Mouse (Mus musculus): ENCODE measurements around the gene Dazl. TPM values are rescaled to one million over a fixed set of nuclear protein-coding genes. Genes with fewer than 3 reads are reported as not detected.
A peak's percentile ranks its signal among the peaks of the same experiment; 100 is the strongest.
"Not testable (repeated sequence)": the region's sequence is repeated elsewhere in the genome, so short reads cannot be mapped to it uniquely, and the experiment has no call there.

The Dazl gene
- total RNA-seq, 1 experiment from 2014 or later: 0.25 TPM

GRCm38 (mm10) chr17:50300171-50300841 lies 6.9 kb upstream of the Dazl start:
- peak; percentile 25 to 46; a peak in 3 of 4 replicates for ATAC-seq (replicated peaks in 1 of 2; ENCODE audit: insufficient read depth in 1 of 2, low FRiP score in 2 of 2, low TSS enrichment in 1 of 2, low read depth in 1 of 2, poor library complexity in 2 of 2, severe bottlenecking in 2 of 2)

DNA sequence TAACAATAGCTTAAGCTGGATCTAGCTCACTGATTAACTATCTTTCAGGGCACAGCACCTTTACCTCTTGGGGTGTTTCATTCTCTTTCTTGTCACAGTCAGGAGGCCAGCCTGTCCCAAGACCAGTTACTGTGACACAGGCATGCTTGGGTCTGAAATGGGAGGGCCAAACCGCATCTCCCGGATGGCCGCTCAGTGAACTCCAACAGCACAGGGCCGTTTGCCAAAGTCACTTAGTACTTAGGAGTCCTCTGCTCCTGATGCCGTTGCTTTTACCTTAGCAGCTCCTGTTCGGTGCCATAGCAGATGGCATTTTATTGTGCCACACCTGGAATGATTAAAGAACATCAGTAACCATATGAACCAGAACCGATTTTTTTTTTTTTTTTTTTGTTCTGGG lies 5.4 kb upstream of the Dazl start:
- ATAC-seq (replicated peaks in 1 of 2; ENCODE audit: insufficient read depth in 1 of 2, low FRiP score in 2 of 2, low TSS enrichment in 1 of 2, low read depth in 1 of 2, poor library complexity in 2 of 2, severe bottlenecking in 2 of 2): no peak

- ATAC-seq (replicated peaks in 1 of 2; ENCODE audit: insufficient read depth in 1 of 2, low FRiP score in 2 of 2, low TSS enrichment in 1 of 2, low read depth in 1 of 2, poor library complexity in 2 of 2, severe bottlenecking in 2 of 2): no peak
Measured at GRCm38 (mm10) chr17:50294726-50295125, 1.3 kb upstream of the Dazl start.

DNA sequence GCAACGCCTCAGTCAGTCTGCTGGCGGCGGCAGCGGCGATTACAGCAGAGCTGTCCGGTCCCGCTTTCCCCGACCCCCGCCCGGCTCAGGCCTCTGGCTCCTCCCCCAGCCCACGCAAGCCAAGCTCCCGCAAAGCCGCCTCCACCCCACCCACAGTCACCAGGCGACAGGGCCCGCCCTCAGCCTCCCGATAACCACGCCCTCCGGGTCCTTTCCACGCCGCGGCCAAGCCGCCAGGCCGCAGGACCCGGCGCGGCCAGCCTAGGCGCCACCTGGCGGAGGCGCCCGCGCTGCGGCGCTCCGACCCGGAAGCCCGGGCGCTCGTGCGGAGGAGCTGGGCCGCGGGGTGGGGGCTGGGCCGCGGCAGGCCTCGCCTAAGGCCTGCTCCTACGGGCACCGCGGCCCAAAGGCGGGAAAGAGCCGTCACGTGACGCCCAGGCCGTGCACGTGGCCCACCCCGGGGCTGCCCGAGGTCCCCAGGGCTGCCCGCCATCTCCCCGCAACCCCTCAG lies 720 bp downstream of the Dazl start:
- peak; percentile 93 to 99 for ATAC-seq (replicated peaks in 1 of 2; ENCODE audit: insufficient read depth in 1 of 2, low FRiP score in 2 of 2, low TSS enrichment in 1 of 2, low read depth in 1 of 2, poor library complexity in 2 of 2, severe bottlenecking in 2 of 2)

DNA sequence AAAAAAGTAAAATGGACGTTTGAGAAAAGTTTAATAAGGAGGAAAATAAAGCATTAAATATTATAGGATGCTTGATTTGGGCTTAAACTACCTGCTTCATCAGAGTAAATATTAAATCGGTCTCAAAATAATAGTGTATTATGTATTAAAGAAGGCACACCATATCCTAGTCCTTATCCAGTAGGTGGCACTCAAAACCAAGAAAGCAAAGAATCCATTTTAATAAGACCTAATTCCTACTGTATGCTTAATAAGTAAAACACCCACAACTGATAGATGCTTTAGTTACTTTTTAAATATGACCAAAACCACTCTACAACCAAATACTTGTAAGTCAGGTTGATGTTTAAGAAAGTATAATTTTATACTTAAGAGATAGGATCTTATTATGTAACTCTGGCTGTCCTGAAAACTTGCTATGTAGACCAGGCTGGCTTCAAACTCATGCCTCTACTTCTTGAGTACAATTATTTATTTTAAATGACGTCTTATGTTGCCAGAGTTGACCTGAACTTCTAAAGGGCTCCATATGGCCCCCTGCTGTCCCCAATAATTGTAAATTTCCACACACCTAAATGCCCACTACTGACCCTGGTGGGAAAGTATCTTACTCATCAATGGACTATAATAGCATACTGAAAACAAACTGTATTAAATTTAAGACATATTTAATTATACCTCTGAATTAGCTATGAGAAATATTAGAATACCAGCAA lies 1.8 kb downstream of the Dazl start:
- 0 out of 4 replicates have a peak, but pooled peaks have one; percentile 47 to 48 for ATAC-seq (replicated peaks in 1 of 2; ENCODE audit: insufficient read depth in 1 of 2, low FRiP score in 2 of 2, low TSS enrichment in 1 of 2, low read depth in 1 of 2, poor library complexity in 2 of 2, severe bottlenecking in 2 of 2)

GRCm38 (mm10) chr17:50284845-50285244 lies 8.6 kb downstream of the Dazl start:
- ATAC-seq (replicated peaks in 1 of 2; ENCODE audit: insufficient read depth in 1 of 2, low FRiP score in 2 of 2, low TSS enrichment in 1 of 2, low read depth in 1 of 2, poor library complexity in 2 of 2, severe bottlenecking in 2 of 2): no peak

GRCm38 (mm10) chr17:50261615-50262014 lies 31.8 kb downstream of the Dazl start:
- not testable (repeated sequence) for ATAC-seq (replicated peaks in 1 of 2; ENCODE audit: insufficient read depth in 1 of 2, low FRiP score in 2 of 2, low TSS enrichment in 1 of 2, low read depth in 1 of 2, poor library complexity in 2 of 2, severe bottlenecking in 2 of 2)

DNA sequence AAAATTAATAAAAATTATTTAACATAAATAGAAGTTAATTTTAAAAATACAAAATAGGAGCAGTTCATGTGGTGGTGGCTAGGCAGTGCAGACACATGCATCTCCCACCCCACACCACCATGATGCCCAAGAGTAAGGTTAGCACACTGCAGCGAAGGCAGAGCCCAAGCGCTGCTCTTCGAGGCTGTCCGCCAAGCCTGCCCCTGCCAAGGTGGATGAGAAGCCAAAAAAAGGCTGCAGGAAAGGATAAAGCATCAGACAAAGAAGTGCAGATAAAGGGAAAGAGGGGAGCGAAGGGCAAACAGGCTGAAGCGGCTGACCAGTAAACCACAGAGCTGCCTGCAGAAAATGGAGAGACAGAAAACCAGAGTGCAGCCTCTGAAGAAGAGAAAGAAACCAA lies 32.6 kb downstream of the Dazl start:
- ATAC-seq (replicated peaks in 1 of 2; ENCODE audit: insufficient read depth in 1 of 2, low FRiP score in 2 of 2, low TSS enrichment in 1 of 2, low read depth in 1 of 2, poor library complexity in 2 of 2, severe bottlenecking in 2 of 2): no peak

- ATAC-seq (replicated peaks in 1 of 2; ENCODE audit: insufficient read depth in 1 of 2, low FRiP score in 2 of 2, low TSS enrichment in 1 of 2, low read depth in 1 of 2, poor library complexity in 2 of 2, severe bottlenecking in 2 of 2): no peak
Measured at GRCm38 (mm10) chr17:50246605-50247004, 46.8 kb downstream of the Dazl start.

- ATAC-seq (replicated peaks in 1 of 2; ENCODE audit: insufficient read depth in 1 of 2, low FRiP score in 2 of 2, low TSS enrichment in 1 of 2, low read depth in 1 of 2, poor library complexity in 2 of 2, severe bottlenecking in 2 of 2): no peak
Measured at GRCm38 (mm10) chr17:50244675-50245074, 48.8 kb downstream of the Dazl start.

- no peak for ATAC-seq (replicated peaks in 1 of 2; ENCODE audit: insufficient read depth in 1 of 2, low FRiP score in 2 of 2, low TSS enrichment in 1 of 2, low read depth in 1 of 2, poor library complexity in 2 of 2, severe bottlenecking in 2 of 2)
Measured at GRCm38 (mm10) chr17:50243326-50243725, 50.1 kb downstream of the Dazl start.

GRCm38 (mm10) chr17:50237818-50238610 lies 55.4 kb downstream of the Dazl start:
- peak in 1 of 2 experiments; percentile 27; a peak in 1 of 4 replicates for ATAC-seq (replicated peaks in 1 of 2; ENCODE audit: insufficient read depth in 1 of 2, low FRiP score in 2 of 2, low TSS enrichment in 1 of 2, low read depth in 1 of 2, poor library complexity in 2 of 2, severe bottlenecking in 2 of 2)

DNA sequence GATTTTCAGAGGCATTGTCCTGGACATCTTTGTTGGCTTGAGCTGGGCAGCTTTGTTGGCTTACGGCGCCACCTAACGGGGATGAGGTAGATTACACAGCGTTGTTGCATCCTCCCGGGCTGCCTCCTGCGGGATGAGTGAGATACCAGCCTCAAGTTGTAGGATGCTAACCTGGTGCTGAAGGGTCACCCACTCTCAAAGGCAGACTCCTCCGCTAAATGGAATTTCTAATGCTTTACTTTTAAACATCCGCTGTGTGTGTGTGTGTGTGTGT lies 56.1 kb downstream of the Dazl start:
- peak; percentile 70 to 84 for ATAC-seq (replicated peaks in 1 of 2; ENCODE audit: insufficient read depth in 1 of 2, low FRiP score in 2 of 2, low TSS enrichment in 1 of 2, low read depth in 1 of 2, poor library complexity in 2 of 2, severe bottlenecking in 2 of 2)

GRCm38 (mm10) chr17:50236702-50237435 lies 56.6 kb downstream of the Dazl start:
- no peak for ATAC-seq (replicated peaks in 1 of 2; ENCODE audit: insufficient read depth in 1 of 2, low FRiP score in 2 of 2, low TSS enrichment in 1 of 2, low read depth in 1 of 2, poor library complexity in 2 of 2, severe bottlenecking in 2 of 2)

DNA sequence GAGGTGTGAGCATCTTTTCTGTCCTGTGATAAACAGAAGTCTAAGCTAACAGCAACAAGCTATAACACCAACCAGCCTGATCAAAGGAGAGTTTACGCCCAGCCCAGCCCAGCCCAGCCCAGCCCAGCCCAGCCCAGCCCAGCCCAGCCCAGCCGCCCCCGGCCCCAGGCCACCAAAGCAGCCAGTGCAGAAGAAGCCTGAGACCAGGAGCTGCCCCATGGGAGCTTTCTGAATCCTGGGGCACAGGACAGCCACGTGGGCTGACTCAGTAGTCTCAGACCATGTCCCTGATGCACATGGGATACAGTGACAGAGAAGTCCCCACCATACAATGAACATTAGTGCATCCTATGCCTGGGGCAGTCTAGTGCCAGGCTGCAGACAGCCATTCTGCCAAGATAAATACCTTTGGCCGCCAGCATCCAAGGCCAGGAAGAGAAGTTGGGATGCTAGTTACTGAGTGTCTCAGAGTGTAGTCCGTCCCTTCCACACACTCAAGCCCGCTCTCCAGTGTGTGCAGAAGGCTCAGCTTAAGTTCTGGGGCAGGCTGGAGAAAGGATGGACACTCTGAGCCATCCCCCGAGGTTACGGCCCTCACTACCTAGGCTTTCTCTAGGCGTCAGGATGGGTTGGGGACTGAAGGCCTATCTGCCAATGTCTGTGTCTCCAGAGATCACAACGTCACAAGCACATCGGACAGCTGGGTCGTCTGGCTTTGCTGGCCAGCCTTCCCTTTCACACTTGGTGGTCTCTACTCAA lies 57.3 kb downstream of the Dazl start:
- no peak for ATAC-seq (replicated peaks in 1 of 2; ENCODE audit: insufficient read depth in 1 of 2, low FRiP score in 2 of 2, low TSS enrichment in 1 of 2, low read depth in 1 of 2, poor library complexity in 2 of 2, severe bottlenecking in 2 of 2)

GRCm38 (mm10) chr17:50233956-50234355 lies 59.5 kb downstream of the Dazl start:
- ATAC-seq (replicated peaks in 1 of 2; ENCODE audit: insufficient read depth in 1 of 2, low FRiP score in 2 of 2, low TSS enrichment in 1 of 2, low read depth in 1 of 2, poor library complexity in 2 of 2, severe bottlenecking in 2 of 2): no peak

- ATAC-seq (replicated peaks in 1 of 2; ENCODE audit: insufficient read depth in 1 of 2, low FRiP score in 2 of 2, low TSS enrichment in 1 of 2, low read depth in 1 of 2, poor library complexity in 2 of 2, severe bottlenecking in 2 of 2): no peak
Measured at GRCm38 (mm10) chr17:50232821-50233220, 60.6 kb downstream of the Dazl start.
